Mouse (Mus musculus) stomach, postnatal 0 days (tissue): ENCODE results near the gene Crhr2.

ENCODE experiments used
- CTCF ChIP-seq: IDR thresholded peaks from 2 replicates; pipeline ENCODE4 v1.5.1; 2016; ENCODE audit warnings: antibody characterized with exemption, low read depth, mild to moderate bottlenecking, moderate library complexity
- EP300 ChIP-seq: optimal IDR thresholded peaks from 2 replicates; pipeline ENCODE3; 2016; ENCODE audit warnings: antibody characterized with exemption

DNA sequence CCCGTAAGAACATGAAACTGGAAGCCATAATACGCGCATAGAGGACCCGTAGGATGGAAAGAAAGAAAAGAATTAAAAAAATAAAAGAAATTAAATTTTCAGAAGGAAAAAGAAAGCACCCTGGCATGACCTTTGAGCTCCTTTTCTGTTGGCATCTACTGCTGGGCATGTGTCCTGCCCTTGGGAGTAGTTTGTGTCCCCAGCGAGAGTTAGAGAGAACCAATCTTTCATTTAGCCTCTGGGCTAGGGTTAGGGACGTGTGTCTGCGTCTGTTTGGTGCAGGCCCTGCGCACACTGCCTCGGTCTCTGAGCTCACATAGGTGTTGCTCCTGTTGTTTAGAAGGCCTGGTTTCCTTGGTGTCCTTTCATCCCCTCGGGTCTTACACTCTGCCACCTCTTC lies 83.6 kb downstream of the Crhr2 start:
- TF ChIP-seq EP300 (no peak), CTCF (no peak)
